Mouse (Mus musculus) kidney, adult 2 months (tissue): ENCODE data around the gene Apopt1.

ENCODE experiments used
- CTCF ChIP-seq: fragments of 200-500 bp; conservative IDR thresholded peaks from 2 replicates; pipeline ENCODE4 v1.5.1; 2011; ENCODE audit warnings: low read depth, mild to moderate bottlenecking, control low read depth, low read length, moderate library complexity, mixed read lengths; ENCODE audit not compliant: insufficient read depth, insufficient read length
- POLR2A ChIP-seq: fragments of 200-500 bp; IDR thresholded peaks from one replicate; pipeline ENCODE4 v1.6.1; 2011; ENCODE audit warnings: low read depth, low read length, control low read depth

- TF ChIP-seq CTCF (no peak), POLR2A (no peak)
Observed at GRCm38 (mm10) chr12:111747421-111747820, 34.4 kb downstream of the Apopt1 start.
